Mouse (Mus musculus) heart, embryonic 16.5 days (tissue): ENCODE results near the gene Ppp2r5c. TPM values are rescaled to one million over a fixed set of nuclear protein-coding genes. Genes with fewer than 3 reads are reported as not detected.

Experiments used
- ATAC-seq: fragments of 200-750 bp; cut with Nextera tagmentation; replicated peaks from 2 replicates; pipeline ENCODE4 v1.8.0; 2017; ENCODE audit warnings: moderate number of reproducible peaks; ENCODE audit not compliant: insufficient read depth, low FRiP score; ENCODE audit errors: extremely low read depth
- H3K27ac ChIP-seq: fragments of 300-500 bp; sonication (generic); 2 replicates; pipeline ENCODE4 v1.5.1; 2014; ENCODE audit warnings: mild to moderate bottlenecking, low read length, control low read depth, moderate library complexity
- H3K27me3 ChIP-seq: fragments of 300-500 bp; sonication (generic); 2 replicates; pipeline ENCODE4 v1.6.1; 2014; ENCODE audit warnings: low read length, mixed read lengths; ENCODE audit not compliant: control insufficient read depth, insufficient read depth
- H3K36me3 ChIP-seq: fragments of 300-500 bp; sonication (generic); 2 replicates; pipeline ENCODE4 v1.6.1; 2014; ENCODE audit not compliant: control insufficient read depth, insufficient read depth
- H3K4me1 ChIP-seq: fragments of 300-500 bp; sonication (generic); 2 replicates; pipeline ENCODE4 v1.6.1; 2014; ENCODE audit warnings: low read length, mixed read lengths; ENCODE audit not compliant: control insufficient read depth, insufficient read depth
- H3K4me2 ChIP-seq: fragments of 300-500 bp; sonication (generic); 2 replicates; pipeline ENCODE4 v1.6.1; 2014; ENCODE audit warnings: low read depth, mild to moderate bottlenecking, control low read depth, low read length
- H3K4me3 ChIP-seq: fragments of 300-500 bp; sonication (generic); 2 replicates; pipeline ENCODE4 v1.5.1; 2014; ENCODE audit warnings: mild to moderate bottlenecking, control low read depth, low read length
- H3K9ac ChIP-seq: fragments of 300-500 bp; sonication (generic); 2 replicates; pipeline ENCODE4 v1.6.1; 2014; ENCODE audit warnings: low read length, control low read depth
- H3K9me3 ChIP-seq: fragments of 300-500 bp; sonication (generic); replicated peaks from 2 replicates; pipeline ENCODE4 v1.6.1; 2016; ENCODE audit warnings: low read length; ENCODE audit not compliant: control insufficient read depth
- WGBS: fragments of 180-500 bp; shearing (Covaris S2); extraction: QIAGEN DNeasy Blood & Tissue Kit; methylation state at CpG from one replicate; pipeline ENCODE4 v1.1.7; 2014; 5-methylcytosine and 5-hydroxymethylcytosine counted together
- polyA plus RNA-seq: library from polyadenylated mRNA; unstranded; fragments of >200 nt; fragmentation: Nextera tagmentation; extraction: Ambion mirVana; gene quantifications from 2 replicates; pipeline ENCODE4 v1.2.1, GENCODE M21; 2015

Gene Ppp2r5c
- polyA plus RNA-seq, 1 experiment from 2014 or later: 132 TPM

DNA sequence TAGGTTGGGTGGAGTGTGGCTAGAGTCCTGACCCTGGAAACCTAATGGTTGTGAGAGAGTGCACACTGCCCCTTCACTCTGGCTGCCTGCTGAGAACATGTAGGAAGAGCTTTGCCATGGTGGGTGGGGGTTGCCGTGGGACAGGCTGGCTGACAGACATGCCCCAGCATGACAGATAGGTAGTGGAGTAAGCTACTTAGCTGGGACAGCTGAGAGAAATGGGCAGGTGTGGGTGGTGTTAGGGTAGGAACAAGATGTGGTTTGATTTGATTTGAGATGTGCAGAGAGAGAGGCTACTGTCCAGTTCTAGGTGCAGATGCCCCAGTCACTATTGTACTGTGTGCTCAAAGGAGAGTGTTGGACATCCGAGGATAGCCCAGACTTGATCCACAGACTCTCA, 86.2 kb downstream of the Ppp2r5c start:
- Histone ChIP-seq H3K27me3 (no peaks in the 10 kb centered on the region), H3K27ac (peak overlapping the region; percentile 87), H3K36me3 (no peaks in the 10 kb centered on the region; the same call in 1 of the 2 replicates), H3K9me3 (no peaks in the 10 kb centered on the region), H3K4me1 (peaks cover 29% of the 10 kb centered on the region), H3K4me3 (no peak overlapping the region), H3K9ac (peak overlapping the region; percentile 28; the same call in 1 of the 2 replicates), H3K4me2 (no peak overlapping the region)
- WGBS: 63% methylated on average over 2 of the region's 2 CpGs
- ATAC-seq: no peak

DNA sequence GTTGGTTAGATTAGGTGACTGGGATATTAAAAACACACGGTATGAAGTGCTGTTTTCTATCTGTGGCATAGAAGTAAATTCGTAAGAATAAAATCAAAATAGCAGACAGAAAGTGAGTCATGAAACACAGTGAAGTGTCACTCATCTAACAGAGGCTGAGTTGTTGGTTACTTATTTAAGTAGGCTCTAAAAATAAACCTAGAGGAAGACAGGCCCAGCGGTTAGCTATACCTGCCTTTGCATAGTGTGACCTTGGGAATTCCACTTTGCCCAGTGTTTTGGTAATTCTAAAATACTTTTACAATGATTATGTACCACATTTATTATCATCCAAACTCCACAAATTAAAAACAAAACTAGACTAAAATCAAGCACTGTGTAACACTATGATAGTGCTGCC, 86.9 kb downstream of the Ppp2r5c start:
- Histone ChIP-seq H3K27ac (peak overlapping the region; percentile 87), H3K4me3 (no peak overlapping the region), H3K36me3 (no peaks in the 10 kb centered on the region; the same call in 1 of the 2 replicates), H3K4me2 (peak overlapping the region; percentile 23), H3K9ac (no peak overlapping the region), H3K9me3 (no peaks in the 10 kb centered on the region), H3K27me3 (no peaks in the 10 kb centered on the region), H3K4me1 (peaks cover 29% of the 10 kb centered on the region)
- 45% methylated on average over 3 of the region's 3 CpGs for WGBS
- ATAC-seq: peak; percentile 70; the same call in 1 of the 2 replicates

DNA sequence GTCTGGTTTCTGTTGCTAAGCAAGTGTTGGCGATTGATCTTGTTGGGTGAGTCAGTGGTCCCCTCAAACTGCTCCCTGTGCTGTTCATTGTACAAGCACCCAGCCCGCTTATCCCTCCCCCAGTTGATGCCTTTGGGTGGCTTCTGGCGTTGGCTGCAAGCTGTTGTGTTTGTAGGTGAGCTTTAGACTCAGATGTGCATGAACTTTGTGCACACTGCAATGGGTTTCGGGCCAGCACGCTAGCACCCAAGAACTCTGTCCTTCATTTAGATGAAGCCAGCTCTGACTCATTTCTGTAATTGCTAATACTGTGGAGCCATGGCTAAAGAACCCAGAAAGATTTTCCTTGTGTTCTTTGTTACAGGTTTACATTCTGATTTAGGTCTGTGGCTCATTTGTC, 88.4 kb downstream of the Ppp2r5c start:
- ATAC-seq: no peak
- Histone ChIP-seq H3K27ac (no peak overlapping the region), H3K4me3 (no peak overlapping the region), H3K9ac (no peak overlapping the region), H3K27me3 (no peaks in the 10 kb centered on the region), H3K4me2 (no peak overlapping the region), H3K4me1 (peaks cover 29% of the 10 kb centered on the region), H3K36me3 (no peaks in the 10 kb centered on the region; the same call in 1 of the 2 replicates), H3K9me3 (no peaks in the 10 kb centered on the region)
- WGBS: 89% methylated on average over 5 of the region's 5 CpGs

DNA sequence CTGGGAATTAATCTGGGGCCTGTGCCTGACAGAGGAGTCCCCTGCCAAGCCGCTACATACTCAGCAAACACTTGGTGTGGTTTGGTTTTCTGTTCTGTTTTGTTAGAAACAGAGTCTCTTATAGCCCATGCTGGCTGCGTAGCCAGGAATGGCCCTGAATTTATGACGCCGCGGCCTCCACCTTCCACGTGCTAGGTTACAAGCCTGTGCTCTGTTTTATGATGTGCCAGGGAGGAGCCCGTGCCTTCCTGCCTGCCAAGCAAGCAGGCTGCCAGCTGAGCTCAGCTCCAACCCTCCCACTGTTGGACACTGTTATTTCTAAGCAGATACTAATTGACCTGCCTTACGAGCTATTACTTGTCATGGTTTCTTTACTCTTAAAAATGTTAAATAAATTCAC, 90.8 kb downstream of the Ppp2r5c start:
- ATAC-seq: no peak
- no peaks in the 10 kb centered on the region for H3K27me3 ChIP-seq

DNA sequence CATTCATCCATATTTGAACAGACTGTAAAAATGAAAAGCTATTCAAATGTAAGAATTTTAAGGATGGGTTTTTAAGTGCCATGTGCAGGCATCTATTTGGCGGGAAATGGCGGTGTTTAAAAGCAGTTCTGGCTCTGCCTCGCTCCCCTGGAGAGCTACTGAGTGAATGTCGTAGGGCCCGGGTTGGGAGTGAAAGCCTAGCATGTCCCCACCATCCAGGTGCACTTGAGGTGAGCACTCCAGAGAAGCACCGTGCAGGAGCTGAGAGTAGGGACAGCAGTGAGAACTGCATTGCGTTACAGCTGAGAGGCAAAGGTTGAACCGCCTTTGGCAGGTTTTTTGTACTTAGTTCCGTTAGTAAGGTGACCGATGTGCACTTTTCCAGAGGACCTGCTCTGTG, 92.4 kb downstream of the Ppp2r5c start:
- H3K4me1 ChIP-seq: peaks cover 8% of the 10 kb centered on the region
- H3K36me3 ChIP-seq: peaks cover 2% of the 10 kb centered on the region
- no peak overlapping the region for H3K27ac ChIP-seq
- ATAC-seq: no peak
- no peak overlapping the region for H3K4me2 ChIP-seq
- H3K9me3 ChIP-seq: no peaks in the 10 kb centered on the region
- H3K9ac ChIP-seq: no peak overlapping the region
- 90% methylated on average over 10 of the region's 10 CpGs for whole genome bisulfite sequencing
- H3K4me3 ChIP-seq: no peak overlapping the region
- H3K27me3 ChIP-seq: no peaks in the 10 kb centered on the region

More for the DNA sequence above, 90.8 kb downstream of the Ppp2r5c start:
- Histone ChIP-seq H3K9me3 (no peaks in the 10 kb centered on the region), H3K4me3 (no peak overlapping the region), H3K27ac (no peak overlapping the region), H3K4me2 (no peak overlapping the region), H3K9ac (no peak overlapping the region), H3K36me3 (peaks cover 2% of the 10 kb centered on the region), H3K4me1 (peaks cover 22% of the 10 kb centered on the region)
- WGBS: 93% methylated on average over 8 of the region's 8 CpGs

DNA sequence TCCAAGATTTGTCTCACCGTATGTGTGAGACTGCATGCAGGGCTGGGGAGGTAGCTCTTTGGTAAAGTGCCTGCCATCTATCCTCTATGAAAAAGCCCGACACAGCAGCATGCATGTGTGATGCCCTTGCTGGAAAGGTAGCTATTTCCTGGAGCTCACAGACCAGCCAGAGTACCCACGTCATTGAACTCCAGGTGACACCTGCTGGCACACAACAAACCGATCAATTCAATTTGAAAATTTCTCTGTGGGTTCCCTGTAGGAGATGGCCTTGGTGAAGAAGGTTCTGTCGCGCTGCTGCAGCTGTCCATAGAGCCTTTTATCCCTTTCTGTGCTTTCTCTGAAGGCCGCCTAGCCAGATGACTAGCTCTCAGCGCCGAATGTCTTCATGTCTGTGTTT, 92.9 kb downstream of the Ppp2r5c start:
- peaks cover 2% of the 10 kb centered on the region for H3K36me3 ChIP-seq
- H3K4me2 ChIP-seq: no peak overlapping the region
- H3K27ac ChIP-seq: no peak overlapping the region
- no peaks in the 10 kb centered on the region for H3K27me3 ChIP-seq
- no peaks in the 10 kb centered on the region for H3K9me3 ChIP-seq
- no peak overlapping the region for H3K9ac ChIP-seq
- H3K4me1 ChIP-seq: peaks cover 7% of the 10 kb centered on the region
- 86% methylated on average over 9 of the region's 9 CpGs for WGBS
- ATAC-seq: no peak
- H3K4me3 ChIP-seq: no peak overlapping the region

DNA sequence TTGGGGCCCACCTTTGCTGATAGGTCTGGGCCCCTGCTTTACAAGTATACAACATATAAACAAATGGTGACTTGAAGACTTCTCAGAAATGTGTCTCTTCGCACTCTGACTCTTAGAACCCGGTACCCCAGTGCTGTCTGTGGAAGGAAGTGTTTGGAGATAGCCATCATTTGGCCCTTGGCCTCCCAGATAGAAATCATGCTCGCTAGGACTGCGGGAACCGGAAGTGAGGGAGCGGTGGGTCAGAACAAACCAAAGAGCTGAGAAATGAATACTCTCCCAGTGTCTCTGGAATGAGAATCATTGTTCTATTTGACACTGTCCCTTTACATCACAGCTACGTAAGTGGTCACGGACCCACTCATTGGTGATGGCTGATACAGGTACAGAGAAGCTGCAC, 93.4 kb downstream of the Ppp2r5c start:
- no peak overlapping the region for H3K4me2 ChIP-seq
- H3K36me3 ChIP-seq: peaks cover 2% of the 10 kb centered on the region
- H3K4me1 ChIP-seq: peaks cover 5% of the 10 kb centered on the region
- no peak overlapping the region for H3K9ac ChIP-seq
- no peaks in the 10 kb centered on the region for H3K9me3 ChIP-seq
- 82% methylated on average over 8 of the region's 8 CpGs for WGBS
- no peak overlapping the region for H3K27ac ChIP-seq
- H3K4me3 ChIP-seq: no peak overlapping the region
- no peaks in the 10 kb centered on the region for H3K27me3 ChIP-seq
- ATAC-seq: no peak

DNA sequence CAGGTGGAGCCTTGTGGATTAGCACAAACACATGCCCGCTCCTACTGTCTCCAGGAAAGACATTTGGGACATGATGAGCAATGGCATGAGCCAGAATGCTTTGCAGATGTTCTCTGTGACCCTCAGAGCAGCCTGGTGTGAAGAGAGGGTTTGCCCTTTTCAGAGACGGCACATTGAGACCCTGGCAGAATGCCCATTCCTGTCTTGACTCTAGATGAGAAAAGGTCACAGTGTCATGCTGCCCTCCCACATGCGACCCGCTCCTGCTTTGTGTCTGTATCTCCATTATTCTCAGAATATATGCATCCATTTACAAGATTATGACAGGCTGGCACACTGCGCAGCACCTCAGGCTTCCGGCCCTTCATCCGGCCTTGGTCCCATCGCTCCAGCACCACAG, 94.1 kb downstream of the Ppp2r5c start:
- ATAC-seq: no peak
- Histone ChIP-seq H3K9ac (no peak overlapping the region), H3K27ac (no peak overlapping the region), H3K9me3 (no peaks in the 10 kb centered on the region), H3K4me2 (no peak overlapping the region), H3K36me3 (peaks cover 7% of the 10 kb centered on the region), H3K4me1 (peaks cover 3% of the 10 kb centered on the region), H3K27me3 (no peaks in the 10 kb centered on the region), H3K4me3 (no peak overlapping the region)
- WGBS: 68% methylated on average over 8 of the region's 8 CpGs

DNA sequence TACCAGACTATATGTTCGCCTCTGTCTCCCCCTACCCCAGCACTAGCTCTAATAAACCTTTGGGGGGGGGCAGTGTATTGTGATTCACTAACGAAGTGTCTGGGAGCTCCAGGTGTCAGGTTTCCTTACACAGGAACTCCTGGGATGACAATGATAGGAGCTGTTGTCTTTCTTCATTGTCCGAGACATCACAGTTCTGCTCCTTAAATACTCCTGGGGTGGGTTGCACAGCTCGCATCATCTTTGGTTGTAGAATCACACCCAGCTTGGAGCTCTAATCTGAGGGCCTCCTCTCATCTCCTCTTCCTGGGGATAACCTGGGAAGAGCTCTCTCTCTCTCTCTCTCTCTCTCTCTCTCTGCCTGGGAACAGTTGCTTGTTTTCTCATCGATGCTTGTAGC, 94.6 kb downstream of the Ppp2r5c start:
- 82% methylated on average over 5 of the region's 5 CpGs for WGBS
- no peak overlapping the region for H3K27ac ChIP-seq
- no peaks in the 10 kb centered on the region for H3K9me3 ChIP-seq
- no peak overlapping the region for H3K9ac ChIP-seq
- peaks cover 3% of the 10 kb centered on the region for H3K4me1 ChIP-seq
- H3K4me2 ChIP-seq: no peak overlapping the region
- H3K27me3 ChIP-seq: no peaks in the 10 kb centered on the region
- H3K36me3 ChIP-seq: peaks cover 11% of the 10 kb centered on the region
- ATAC-seq: no peak
- H3K4me3 ChIP-seq: no peak overlapping the region
